Mouse (Mus musculus): ENCODE results near the gene Hmgcr.

GRCm38 (mm10) chr13:96716311-96716710 is 45.6 kb upstream of the Hmgcr start:
- no peak for TF ChIP-seq CTCF (IDR thresholded peaks at IDR 0.05; ENCODE audit: low read depth)
- TF ChIP-seq EP300 (IDR thresholded peaks at IDR 0.05; ENCODE audit: low read depth), result no peak
